Mouse (Mus musculus): ENCODE results near the gene Ski. TPM values are rescaled to one million over a fixed set of nuclear protein-coding genes. Genes with fewer than 3 reads are reported as not detected.
A peak's percentile ranks its signal among the peaks of the same experiment; 100 is the strongest.

Ski gene
- polyA plus RNA-seq, 1 experiment from 2014 or later, result 15.1 TPM

DNA sequence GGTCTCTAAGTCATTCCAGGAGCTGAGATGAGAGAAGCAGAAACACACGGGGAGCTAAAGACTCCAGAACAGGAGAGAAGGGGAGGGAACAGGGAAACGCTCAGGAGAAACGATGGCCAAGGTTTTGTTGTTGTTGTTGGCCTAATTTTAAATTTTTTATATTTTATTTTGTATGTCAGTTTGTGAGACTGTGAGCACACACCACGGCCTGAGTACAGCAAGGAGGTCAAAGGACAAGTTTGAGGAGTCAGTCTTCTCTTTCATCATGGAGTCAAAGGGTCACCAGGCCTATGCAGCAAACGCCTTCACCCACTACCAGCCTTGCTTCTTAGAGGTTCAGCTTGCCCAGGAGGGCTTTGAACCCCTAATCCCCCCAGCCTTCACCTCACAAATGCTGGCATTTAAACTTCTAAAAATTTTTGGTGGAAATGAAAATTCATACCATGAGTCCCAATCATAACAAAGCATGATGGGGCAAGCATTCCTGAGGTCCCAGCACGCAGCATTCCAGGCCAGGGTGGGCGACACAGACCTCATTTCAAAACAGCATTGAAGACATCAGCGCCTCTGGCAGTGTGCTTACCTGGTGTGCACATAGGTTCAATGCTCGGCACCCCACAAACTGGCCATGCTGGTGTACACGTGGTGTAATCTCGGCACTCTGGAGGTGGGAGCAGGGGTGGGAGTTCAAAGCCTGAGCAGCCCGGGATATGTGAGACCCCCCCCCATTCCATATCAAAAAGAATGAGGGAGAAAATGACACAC, 82.9 kb downstream of the Ski start:
- Histone ChIP-seq H3K36me3 (ENCODE audit: control insufficient read depth, insufficient read depth, low read length) (no peaks in the 10 kb centered on the region), H3K27ac (ENCODE audit: low read depth, low read length) (no peak overlapping the region), H3K4me1 (ENCODE audit: control insufficient read depth, insufficient read depth, low read length) (peaks cover 18% of the 10 kb centered on the region), H3K4me3 (ENCODE audit: low read depth, low read length) (no peak overlapping the region), H3K9ac (ENCODE audit: low read length) (no peak overlapping the region), H3K27me3 (ENCODE audit: control insufficient read depth, insufficient read depth, low read length) (no peaks in the 10 kb centered on the region), H3K4me2 (ENCODE audit: low read depth) (no peak overlapping the region), H3K9me3 (ENCODE audit: control insufficient read depth, low read length) (no peaks in the 10 kb centered on the region)
- WGBS, result 81% methylated on average over 12 of the region's 12 CpGs
- DNase-seq (ENCODE audit: low spot score) (no peak), ATAC-seq (ENCODE audit: insufficient read depth, low FRiP score, low TSS enrichment) (no peak)

DNA sequence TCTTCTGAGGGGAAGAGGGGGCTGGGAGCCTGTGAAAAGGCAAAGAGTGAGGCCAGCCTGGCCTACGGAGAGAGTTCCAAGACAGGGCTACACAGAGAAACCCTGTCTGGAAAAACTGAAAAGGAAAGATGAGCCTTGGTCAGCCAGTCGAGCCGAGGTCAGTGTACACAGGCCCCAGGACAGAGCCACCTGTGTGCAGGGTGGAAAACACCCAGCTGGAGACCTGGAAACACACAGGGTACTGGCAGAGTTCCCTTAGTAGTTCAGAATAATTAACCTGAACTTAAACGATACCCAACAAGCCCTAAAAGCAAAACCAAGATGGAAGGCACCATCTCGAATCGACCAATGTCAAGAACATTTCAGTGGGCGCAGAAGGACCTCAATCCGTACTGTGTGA, 83.9 kb downstream of the Ski start:
- no peak overlapping the region for H3K27ac ChIP-seq (ENCODE audit: low read depth, low read length)
- no peak for DNase-seq (ENCODE audit: low spot score)
- WGBS, result 87% methylated on average over 8 of the region's 8 CpGs
- no peaks in the 10 kb centered on the region for H3K9me3 ChIP-seq (ENCODE audit: control insufficient read depth, low read length)
- no peak overlapping the region for H3K9ac ChIP-seq (ENCODE audit: low read length)
- H3K27me3 ChIP-seq (ENCODE audit: control insufficient read depth, insufficient read depth, low read length), result no peaks in the 10 kb centered on the region
- no peak overlapping the region for H3K4me2 ChIP-seq (ENCODE audit: low read depth)
- H3K4me1 ChIP-seq (ENCODE audit: control insufficient read depth, insufficient read depth, low read length), result peaks cover 18% of the 10 kb centered on the region; the same call in 1 of the 2 replicates
- no peak overlapping the region for H3K4me3 ChIP-seq (ENCODE audit: low read depth, low read length)
- no peak for ATAC-seq (ENCODE audit: insufficient read depth, low FRiP score, low TSS enrichment)
- H3K36me3 ChIP-seq (ENCODE audit: control insufficient read depth, insufficient read depth, low read length), result no peaks in the 10 kb centered on the region

DNA sequence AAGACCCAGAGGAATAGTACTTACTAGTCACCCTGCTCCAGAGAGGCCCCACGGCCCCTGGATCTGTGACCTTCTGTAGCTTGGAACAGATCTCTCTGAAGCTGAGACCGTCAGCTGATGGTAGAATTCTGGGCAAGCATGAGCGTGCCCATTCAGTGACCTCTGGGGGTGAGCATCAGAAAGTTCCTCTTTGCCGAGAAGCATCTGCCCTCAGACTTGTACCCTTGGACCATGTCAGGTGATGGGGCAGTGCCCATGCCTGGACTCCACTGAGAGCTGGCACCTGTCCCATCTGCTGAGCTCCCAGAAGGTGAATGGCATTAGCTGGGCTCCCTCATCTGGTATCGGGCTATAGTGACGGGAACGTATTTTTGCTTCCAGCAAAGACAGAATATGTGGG, 84.5 kb downstream of the Ski start:
- Histone ChIP-seq H3K4me1 (ENCODE audit: control insufficient read depth, insufficient read depth, low read length) (peaks cover 20% of the 10 kb centered on the region; the same call in 1 of the 2 replicates), H3K27ac (ENCODE audit: low read depth, low read length) (no peak overlapping the region), H3K4me2 (ENCODE audit: low read depth) (no peak overlapping the region), H3K9me3 (ENCODE audit: control insufficient read depth, low read length) (no peaks in the 10 kb centered on the region), H3K36me3 (ENCODE audit: control insufficient read depth, insufficient read depth, low read length) (no peaks in the 10 kb centered on the region), H3K4me3 (ENCODE audit: low read depth, low read length) (no peak overlapping the region), H3K27me3 (ENCODE audit: control insufficient read depth, insufficient read depth, low read length) (no peaks in the 10 kb centered on the region), H3K9ac (ENCODE audit: low read length) (no peak overlapping the region)
- DNase-seq (ENCODE audit: low spot score) (no peak), ATAC-seq (ENCODE audit: insufficient read depth, low FRiP score, low TSS enrichment) (no peak)
- 93% methylated on average over 7 of the region's 7 CpGs for WGBS

DNA sequence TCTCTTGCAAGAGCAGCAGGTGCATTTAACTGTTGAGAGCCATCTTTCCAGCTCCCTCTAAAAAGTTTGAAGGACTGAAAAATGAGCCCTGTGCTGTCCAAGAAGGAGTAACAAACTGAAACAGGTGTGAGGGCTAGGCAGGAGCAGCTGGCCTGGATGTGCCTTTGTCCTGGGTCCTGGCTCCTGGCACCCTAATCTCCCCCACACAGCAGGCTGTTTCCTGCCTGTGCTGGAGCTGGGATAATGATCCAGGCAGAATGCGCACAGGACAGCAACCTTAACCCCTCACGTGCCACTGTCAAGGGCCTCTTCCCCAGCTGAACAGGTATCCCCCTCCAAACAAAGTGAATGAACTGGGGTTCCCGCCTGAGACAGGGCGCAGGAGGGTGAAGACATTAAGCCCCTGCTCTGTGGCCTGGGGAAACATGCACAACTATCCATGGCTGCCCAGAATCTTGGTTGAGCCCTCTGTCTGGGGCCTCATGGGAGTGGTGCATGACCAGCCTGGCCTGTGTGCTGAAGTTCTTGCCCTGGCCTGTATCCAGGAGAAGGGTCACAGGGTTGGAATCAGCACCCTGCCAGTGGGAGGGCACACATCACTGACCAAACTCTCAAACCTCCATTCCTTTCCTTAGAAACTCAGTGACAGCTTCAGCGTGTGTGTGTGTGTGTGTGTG, 86.3 kb downstream of the Ski start:
- ATAC-seq (ENCODE audit: insufficient read depth, low FRiP score, low TSS enrichment) (no peak), DNase-seq (ENCODE audit: low spot score) (no peak)
- H3K27me3 ChIP-seq (ENCODE audit: control insufficient read depth, insufficient read depth, low read length), result no peaks in the 10 kb centered on the region
- no peak overlapping the region for H3K4me2 ChIP-seq (ENCODE audit: low read depth)
- WGBS, result 65% methylated on average over 5 of the region's 5 CpGs
- no peak overlapping the region for H3K9ac ChIP-seq (ENCODE audit: low read length)
- H3K4me1 ChIP-seq (ENCODE audit: control insufficient read depth, insufficient read depth, low read length), result peaks cover 20% of the 10 kb centered on the region; the same call in 1 of the 2 replicates
- no peak overlapping the region for H3K4me3 ChIP-seq (ENCODE audit: low read depth, low read length)
- H3K36me3 ChIP-seq (ENCODE audit: control insufficient read depth, insufficient read depth, low read length), result no peaks in the 10 kb centered on the region
- 0 out of 2 replicates have a peak overlapping the region, but pooled peaks have one; percentile 8 for H3K27ac ChIP-seq (ENCODE audit: low read depth, low read length)
- no peaks in the 10 kb centered on the region for H3K9me3 ChIP-seq (ENCODE audit: control insufficient read depth, low read length)

DNA sequence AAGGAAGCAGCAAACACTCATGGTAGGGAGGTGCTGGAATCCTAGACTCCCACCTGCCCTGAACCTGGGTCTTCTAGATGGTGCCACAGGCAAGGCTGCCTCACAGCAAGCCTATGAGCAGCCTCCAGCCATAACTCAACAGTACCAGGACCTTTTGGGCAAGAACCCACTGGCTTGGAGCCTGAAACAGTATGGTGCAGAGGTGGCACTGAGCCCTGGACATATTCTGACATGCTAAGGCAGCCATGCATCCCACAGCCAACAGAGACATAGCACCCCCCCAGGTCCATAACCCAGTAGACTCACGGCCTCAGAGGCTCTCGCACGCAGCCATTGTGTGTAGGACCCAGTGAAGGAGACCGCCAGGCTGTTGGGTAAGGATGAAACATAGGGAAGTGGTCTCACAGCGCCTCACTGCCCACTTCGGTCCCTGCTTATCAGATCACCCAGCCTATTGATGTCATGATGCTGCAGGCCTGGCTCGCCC, 87.7 kb downstream of the Ski start:
- DNase-seq (ENCODE audit: low spot score) (no peak), ATAC-seq (ENCODE audit: insufficient read depth, low FRiP score, low TSS enrichment) (no peak)
- Histone ChIP-seq H3K4me1 (ENCODE audit: control insufficient read depth, insufficient read depth, low read length) (peaks cover 17% of the 10 kb centered on the region; the same call in 1 of the 2 replicates), H3K36me3 (ENCODE audit: control insufficient read depth, insufficient read depth, low read length) (no peaks in the 10 kb centered on the region), H3K9me3 (ENCODE audit: control insufficient read depth, low read length) (no peaks in the 10 kb centered on the region), H3K27ac (ENCODE audit: low read depth, low read length) (no peak overlapping the region), H3K27me3 (ENCODE audit: control insufficient read depth, insufficient read depth, low read length) (no peaks in the 10 kb centered on the region), H3K9ac (ENCODE audit: low read length) (0 out of 2 replicates have a peak overlapping the region, but pooled peaks have one; percentile 14), H3K4me2 (ENCODE audit: low read depth) (no peak overlapping the region), H3K4me3 (ENCODE audit: low read depth, low read length) (no peak overlapping the region)
- WGBS, result 91% methylated on average over 7 of the region's 7 CpGs

DNA sequence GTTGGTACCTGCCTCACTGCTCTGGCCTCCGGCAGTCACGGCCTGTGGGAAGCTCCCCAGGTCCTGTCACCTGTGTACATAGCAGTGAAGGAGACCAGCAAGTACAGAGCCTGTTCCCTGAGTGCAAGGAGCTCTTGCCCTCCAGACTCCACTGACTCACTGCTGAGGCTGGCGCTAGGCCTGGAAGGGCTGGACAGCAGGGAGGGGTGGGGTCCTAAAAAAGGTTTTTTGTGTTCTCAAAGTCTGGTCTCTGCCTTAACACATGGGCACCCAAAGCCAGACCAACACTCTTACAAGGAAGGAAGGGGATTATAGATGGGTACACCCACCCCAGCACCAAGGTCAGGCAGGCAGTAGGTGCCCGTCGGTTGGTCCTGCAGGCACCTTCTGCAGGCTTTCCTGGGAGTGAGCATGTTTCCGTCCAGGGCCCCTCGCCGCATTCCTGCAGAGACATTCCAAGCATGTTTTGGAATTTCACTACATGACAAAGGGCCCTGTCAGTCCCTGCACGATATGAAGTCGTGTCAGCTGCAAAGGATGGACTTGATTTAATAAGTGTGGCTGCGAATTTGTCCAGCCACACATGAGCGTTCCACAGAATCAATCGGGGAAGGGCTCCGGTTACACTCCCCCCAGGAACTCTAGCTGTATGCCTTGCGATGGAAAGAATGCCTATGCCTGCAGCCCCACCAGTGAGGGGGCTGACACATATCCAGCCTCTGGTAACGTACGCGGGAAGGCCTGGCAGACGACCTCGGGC, 88.6 kb downstream of the Ski start:
- Histone ChIP-seq H3K4me2 (ENCODE audit: low read depth) (no peak overlapping the region), H3K27ac (ENCODE audit: low read depth, low read length) (peak overlapping the region; percentile 54; the same call in 1 of the 2 replicates), H3K36me3 (ENCODE audit: control insufficient read depth, insufficient read depth, low read length) (no peaks in the 10 kb centered on the region), H3K4me1 (ENCODE audit: control insufficient read depth, insufficient read depth, low read length) (peaks cover 17% of the 10 kb centered on the region; the same call in 1 of the 2 replicates), H3K4me3 (ENCODE audit: low read depth, low read length) (no peak overlapping the region), H3K27me3 (ENCODE audit: control insufficient read depth, insufficient read depth, low read length) (no peaks in the 10 kb centered on the region), H3K9me3 (ENCODE audit: control insufficient read depth, low read length) (no peaks in the 10 kb centered on the region), H3K9ac (ENCODE audit: low read length) (peak overlapping the region; percentile 14; the same call in 1 of the 2 replicates)
- 56% methylated on average over 20 of the region's 20 CpGs for WGBS
- ATAC-seq (ENCODE audit: insufficient read depth, low FRiP score, low TSS enrichment) (no peak), DNase-seq (ENCODE audit: low spot score) (peak; percentile 45)

DNA sequence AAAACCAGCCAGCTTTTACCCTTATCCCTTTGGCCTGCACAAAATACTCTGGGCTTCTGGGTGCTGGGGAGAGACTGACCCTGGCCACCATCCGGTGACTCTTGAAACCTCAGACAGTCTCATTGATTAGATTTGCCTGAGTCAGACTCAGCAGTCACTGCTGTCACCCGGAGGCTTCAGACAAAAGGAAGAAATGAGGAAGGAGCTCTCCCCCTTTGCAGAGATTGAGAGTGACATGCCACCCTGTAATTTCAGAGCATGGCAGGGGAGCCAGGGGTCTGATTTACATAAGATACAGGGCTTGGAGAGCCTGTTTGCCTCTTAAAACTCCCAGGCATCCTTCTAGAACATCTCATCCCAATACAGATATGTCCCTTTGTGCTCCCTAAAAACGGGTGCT, 89.2 kb downstream of the Ski start:
- Histone ChIP-seq H3K4me2 (ENCODE audit: low read depth) (no peak overlapping the region), H3K36me3 (ENCODE audit: control insufficient read depth, insufficient read depth, low read length) (no peaks in the 10 kb centered on the region), H3K27me3 (ENCODE audit: control insufficient read depth, insufficient read depth, low read length) (no peaks in the 10 kb centered on the region), H3K9me3 (ENCODE audit: control insufficient read depth, low read length) (no peaks in the 10 kb centered on the region), H3K4me1 (ENCODE audit: control insufficient read depth, insufficient read depth, low read length) (peaks cover 17% of the 10 kb centered on the region; the same call in 1 of the 2 replicates), H3K9ac (ENCODE audit: low read length) (no peak overlapping the region), H3K27ac (ENCODE audit: low read depth, low read length) (0 out of 2 replicates have a peak overlapping the region, but pooled peaks have one; percentile 54), H3K4me3 (ENCODE audit: low read depth, low read length) (no peak overlapping the region)
- ATAC-seq (ENCODE audit: insufficient read depth, low FRiP score, low TSS enrichment) (no peak), DNase-seq (ENCODE audit: low spot score) (no peak)
- 42% methylated on average over 3 of the region's 3 CpGs for WGBS

DNA sequence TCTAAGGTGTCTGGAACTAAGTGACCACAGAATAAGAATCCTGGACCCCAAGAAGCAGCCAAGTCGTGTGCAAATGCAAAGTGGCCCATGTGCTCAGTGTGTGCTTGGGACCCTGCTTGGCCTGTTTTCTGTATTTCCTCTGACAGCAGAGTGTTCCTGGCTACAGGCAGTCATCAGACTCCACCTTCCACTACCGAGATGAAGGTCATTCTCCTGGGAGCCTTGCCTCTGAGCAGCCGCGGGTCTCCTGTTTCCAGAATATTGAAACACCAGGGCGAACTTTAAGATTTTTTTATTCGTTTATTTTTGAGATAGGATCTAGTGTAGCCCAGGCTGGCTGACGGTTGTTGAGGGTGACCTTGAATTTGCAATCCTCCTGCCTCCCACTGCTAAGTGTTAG, 91.8 kb downstream of the Ski start:
- Histone ChIP-seq H3K27ac (ENCODE audit: low read depth, low read length) (no peak overlapping the region), H3K27me3 (ENCODE audit: control insufficient read depth, insufficient read depth, low read length) (no peaks in the 10 kb centered on the region), H3K9ac (ENCODE audit: low read length) (no peak overlapping the region), H3K9me3 (ENCODE audit: control insufficient read depth, low read length) (no peaks in the 10 kb centered on the region), H3K4me1 (ENCODE audit: control insufficient read depth, insufficient read depth, low read length) (peaks cover 21% of the 10 kb centered on the region; the same call in 1 of the 2 replicates), H3K4me2 (ENCODE audit: low read depth) (no peak overlapping the region), H3K36me3 (ENCODE audit: control insufficient read depth, insufficient read depth, low read length) (no peaks in the 10 kb centered on the region), H3K4me3 (ENCODE audit: low read depth, low read length) (no peak overlapping the region)
- 84% methylated on average over 7 of the region's 7 CpGs for WGBS
- ATAC-seq (ENCODE audit: insufficient read depth, low FRiP score, low TSS enrichment) (no peak), DNase-seq (ENCODE audit: low spot score) (no peak)
